Mouse (Mus musculus) ES-E14 (cell line): ENCODE results near the gene Apopt1. TPM values are rescaled to one million over a fixed set of nuclear protein-coding genes. Genes with fewer than 3 reads are reported as not detected.

Source experiments
- DNase-seq: peaks from one replicate; pipeline ENCODE4 v3.0.0-alpha.2; 2013; ENCODE audit warnings: low read depth, low spot score
- H3K27ac ChIP-seq: 2 replicates; pipeline ENCODE4 v1.5.1; 2012; ENCODE audit warnings: low read depth, mild to moderate bottlenecking, low read length, moderate library complexity, mixed read lengths; ENCODE audit not compliant: poor library complexity, insufficient read depth, severe bottlenecking
- H3K36me3 ChIP-seq: 2 replicates; pipeline ENCODE4 v1.6.1; 2012; ENCODE audit warnings: mild to moderate bottlenecking, low read length, moderate library complexity, mixed read lengths; ENCODE audit not compliant: control insufficient read depth, poor library complexity, insufficient read depth, severe bottlenecking
- H3K4me1 ChIP-seq, 2 experiments: fragments of 150-350 bp in 1 of 2; sonication (generic) in 1 of 2; 2 replicates each; pipeline ENCODE4 v1.6.1; 2012; ENCODE audit warnings: low read length in 2 of 2, mild to moderate bottlenecking in 1 of 2, mixed read lengths in 1 of 2; ENCODE audit not compliant: control insufficient read depth in 2 of 2, insufficient read depth in 2 of 2, poor library complexity in 1 of 2
- H3K4me3 ChIP-seq, 2 experiments: fragments of 150-350 bp in 1 of 2; sonication (generic) in 1 of 2; 2 replicates each; pipeline ENCODE4 v1.5.1; 2012; ENCODE audit warnings: low read length in 2 of 2, low read depth in 1 of 2, mild to moderate bottlenecking in 1 of 2, mixed read lengths in 1 of 2; ENCODE audit not compliant: insufficient read depth in 1 of 2, poor library complexity in 1 of 2, severe bottlenecking in 1 of 2
- H3K9ac ChIP-seq: 2 replicates; pipeline ENCODE4 v1.6.1; 2012; ENCODE audit warnings: low read depth, mild to moderate bottlenecking, low read length, mixed read lengths; ENCODE audit not compliant: poor library complexity, insufficient read depth, severe bottlenecking
- H3K9me3 ChIP-seq: fragments of 150-350 bp; sonication (generic); 2 replicates; pipeline ENCODE4 v1.6.1; 2012; ENCODE audit warnings: low read depth, mild to moderate bottlenecking, low read length; ENCODE audit not compliant: control insufficient read depth, insufficient read depth
- CHD2 ChIP-seq: IDR thresholded peaks from 2 replicates; pipeline ENCODE4 v1.6.1; 2014; ENCODE audit warnings: mild to moderate bottlenecking, low read depth, low read length, inconsistent platforms
- HCFC1 ChIP-seq: IDR thresholded peaks from 2 replicates; pipeline ENCODE4 v1.6.1; 2012; ENCODE audit warnings: low read length, inconsistent platforms, borderline replicate concordance; ENCODE audit not compliant: insufficient read depth
- MAFK ChIP-seq: IDR thresholded peaks from 2 replicates; pipeline ENCODE4 v1.6.1; 2014; ENCODE audit warnings: mild to moderate bottlenecking, low read depth, low read length, inconsistent platforms; ENCODE audit not compliant: insufficient read depth
- ZC3H11A ChIP-seq: IDR thresholded peaks from 2 replicates; pipeline ENCODE4 v1.6.1; 2012; ENCODE audit warnings: low read depth, mild to moderate bottlenecking, inconsistent platforms, low read length, borderline replicate concordance
- ZNF384 ChIP-seq: IDR thresholded peaks from 2 replicates; pipeline ENCODE4 v1.6.1; 2012; ENCODE audit warnings: low read depth, low read length, inconsistent platforms
- in situ Hi-C, 2 experiments: fragments of 600-800 bp; cut with MboI; formaldehyde crosslinking; loops; one replicate each; pipeline ENCODE4 v1.15.1; 2025; ENCODE audit warnings: low sequenced_read_pairs in 2 of 2, inconsistent platforms in 1 of 2; ENCODE audit not compliant: unreplicated experiment in 2 of 2
- total RNA-seq: library from RNA; depleted of rRNA; stranded (reverse); fragments of 300-350 nt; gene quantifications from 2 replicates; pipeline ENCODE4 v1.2.3, GENCODE M21; 2012

Apopt1 gene
- total RNA-seq, 1 experiment, result 15.2 TPM

DNA sequence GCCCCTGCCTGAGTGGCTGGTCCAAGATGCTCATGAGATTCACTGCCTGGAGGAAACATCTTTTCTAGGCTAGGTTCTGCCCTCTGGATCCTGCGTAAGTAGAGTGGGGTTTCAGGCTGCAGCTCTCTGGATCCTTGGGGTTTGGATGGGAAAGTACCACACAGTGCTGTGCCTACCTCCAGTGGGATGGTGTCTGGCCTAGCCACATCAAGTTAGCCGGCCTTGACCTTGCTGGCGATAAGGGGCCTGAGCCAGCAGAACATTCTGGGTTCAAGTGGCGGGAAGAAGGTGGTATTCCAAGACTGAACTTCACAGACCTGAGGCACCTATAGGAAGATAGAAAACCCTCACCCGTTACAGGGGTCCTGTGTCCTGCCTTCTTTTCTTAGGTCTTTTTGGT is 45.6 kb upstream of the Apopt1 start:
- no peak for TF ChIP-seq CHD2
- TF ChIP-seq MAFK, result no peak
- no peak for TF ChIP-seq HCFC1
- TF ChIP-seq ZNF384, result no peak
- no peak for TF ChIP-seq ZC3H11A
- no peak for DNase-seq
- no peaks in the 10 kb centered on the region for H3K9me3 ChIP-seq
- no peak overlapping the region for H3K27ac ChIP-seq
- H3K4me1 ChIP-seq, result peaks cover 5 to 16% of the 10 kb centered on the region in 2 experiments; a peak in 3 of 4 replicates
- in situ Hi-C loops, result no loop called here
- no peak overlapping the region for H3K4me3 ChIP-seq
- H3K36me3 ChIP-seq, result peaks cover 25% of the 10 kb centered on the region
- no peak overlapping the region for H3K9ac ChIP-seq

DNA sequence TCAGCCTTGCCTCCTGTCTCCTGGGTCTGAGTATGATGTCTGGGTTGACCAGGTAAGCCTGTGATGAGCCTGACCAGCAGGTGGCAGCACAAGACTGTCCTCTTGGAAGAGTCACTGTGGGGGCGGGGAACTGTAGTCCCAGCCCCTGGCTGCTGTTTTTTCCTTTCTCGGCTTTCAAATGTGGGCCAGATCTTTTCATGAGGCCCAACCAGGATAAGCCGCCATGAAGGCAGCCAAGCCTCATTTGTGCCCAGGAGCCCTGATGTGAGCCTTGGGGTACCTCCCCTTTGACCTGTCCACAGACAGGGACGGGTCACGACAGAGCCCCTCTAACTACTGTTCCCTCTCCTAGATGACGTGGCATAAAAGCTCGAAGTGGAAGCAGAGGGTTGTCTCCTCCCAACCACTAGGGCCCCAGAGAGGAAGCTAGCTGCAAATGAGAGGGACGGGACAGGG is 44.6 kb upstream of the Apopt1 start:
- peak; percentile 95 for DNase-seq

DNA sequence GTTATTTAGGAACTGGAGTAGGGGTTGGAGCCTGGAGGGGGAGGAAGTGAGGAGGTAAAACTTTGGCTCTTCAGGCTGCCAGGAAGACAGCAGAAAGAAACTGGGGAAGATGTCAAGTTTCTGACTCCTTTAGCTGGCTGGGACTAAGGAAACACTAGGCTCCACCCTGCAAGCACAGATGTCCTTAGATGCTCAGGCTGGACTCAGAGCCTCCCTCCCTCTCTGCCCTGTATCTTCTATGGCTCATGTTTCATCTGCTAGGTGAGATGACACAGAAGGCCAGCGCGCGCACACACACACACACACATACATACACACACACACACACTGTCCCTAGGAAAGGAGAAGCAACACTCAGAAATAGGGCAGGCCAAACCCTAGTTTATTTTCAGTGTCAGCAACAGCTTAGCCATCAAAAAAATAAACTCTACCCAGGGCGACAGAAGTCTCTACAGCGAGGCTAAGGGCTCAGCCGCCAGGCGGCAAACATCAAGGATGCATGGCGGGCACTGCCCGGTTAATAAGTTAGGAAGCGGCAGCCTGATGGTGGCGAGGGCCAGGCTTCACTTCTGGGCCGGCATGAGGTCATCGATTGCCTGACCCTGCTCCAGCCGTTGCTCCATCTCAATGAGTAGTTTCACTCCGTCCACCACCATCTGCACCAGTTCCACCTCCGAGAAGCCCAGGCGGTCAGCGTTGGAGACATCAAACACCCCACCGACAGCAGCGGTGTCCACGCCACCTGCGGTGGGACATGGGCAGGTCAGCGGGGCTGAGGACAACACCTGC is 43.9 kb upstream of the Apopt1 start:
- no peak overlapping the region for H3K9ac ChIP-seq
- H3K36me3 ChIP-seq, result peaks cover 25% of the 10 kb centered on the region
- H3K27ac ChIP-seq, result no peak overlapping the region
- H3K4me3 ChIP-seq, result peak overlapping the region in 1 of 2 experiments; percentile 6; a peak in 1 of 4 replicates
- no peaks in the 10 kb centered on the region for H3K9me3 ChIP-seq
- DNase-seq, result no peak
- TF ChIP-seq CHD2 (no peak), ZNF384 (no peak), ZC3H11A (no peak), MAFK (no peak), HCFC1 (no peak)
- in situ Hi-C loops, result no loop called here
- peaks cover 2 to 14% of the 10 kb centered on the region in 2 experiments; a peak in 3 of 4 replicates for H3K4me1 ChIP-seq

More for the DNA sequence above, 44.6 kb upstream of the Apopt1 start:
- Histone ChIP-seq H3K36me3 (peaks cover 25% of the 10 kb centered on the region), H3K4me3 (no peak overlapping the region), H3K4me1 (peaks cover 3 to 19% of the 10 kb centered on the region in 2 experiments; a peak in 3 of 4 replicates), H3K9me3 (no peaks in the 10 kb centered on the region), H3K27ac (peak overlapping the region; percentile 52), H3K9ac (peak overlapping the region; percentile 42; the same call in 1 of the 2 replicates)
- in situ Hi-C loops, result no loop called here
- TF ChIP-seq HCFC1, result 0 out of 2 replicates have a peak, but pooled peaks have one; percentile 22
- TF ChIP-seq ZNF384, result 0 out of 2 replicates have a peak, but pooled peaks have one; percentile 40
- 0 out of 2 replicates have a peak, but pooled peaks have one; percentile 43 for TF ChIP-seq ZC3H11A
- peak; percentile 44; the same call in 1 of the 2 replicates for TF ChIP-seq CHD2
- peak; percentile 45; the same call in 1 of the 2 replicates for TF ChIP-seq MAFK

DNA sequence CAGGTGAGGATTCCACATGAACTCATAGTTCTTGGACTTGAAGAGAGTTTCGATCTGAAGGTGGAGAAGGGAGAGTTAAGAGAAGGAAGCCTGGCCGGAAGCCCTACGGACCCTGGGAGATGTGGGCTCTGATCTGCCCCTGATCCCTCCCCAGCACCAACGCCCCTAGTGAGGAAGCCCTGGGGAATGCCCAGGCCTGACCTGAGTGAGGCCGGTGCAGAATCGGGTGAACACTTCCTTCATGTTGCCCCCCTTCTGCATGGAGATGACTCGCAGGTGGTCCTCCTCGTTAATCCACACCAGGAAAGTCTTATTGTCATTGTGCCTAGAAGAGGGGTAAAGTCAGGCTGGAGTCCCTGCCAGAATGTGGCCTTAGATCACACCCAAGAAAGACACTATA is 43.1 kb upstream of the Apopt1 start:
- TF ChIP-seq ZNF384, result no peak
- no peak for TF ChIP-seq ZC3H11A
- no peak for TF ChIP-seq HCFC1
- TF ChIP-seq MAFK, result no peak
- TF ChIP-seq CHD2, result no peak
- DNase-seq, result no peak
- H3K9me3 ChIP-seq, result no peaks in the 10 kb centered on the region
- no peak overlapping the region for H3K27ac ChIP-seq
- peaks cover 0 to 14% of the 10 kb centered on the region in 2 experiments; a peak in 2 of 4 replicates for H3K4me1 ChIP-seq
- peaks cover 25% of the 10 kb centered on the region for H3K36me3 ChIP-seq
- H3K4me3 ChIP-seq, result 0 out of 4 replicates have a peak overlapping the region, but pooled peaks of 1 of the 2 experiments have one; percentile 97
- in situ Hi-C loops, result no loop called here
- H3K9ac ChIP-seq, result no peak overlapping the region
